Mouse (Mus musculus): ENCODE results near the gene Pgrmc2. TPM values are rescaled to one million over a fixed set of nuclear protein-coding genes. Genes with fewer than 3 reads are reported as not detected.

The Pgrmc2 gene
- polyA plus RNA-seq, 1 experiment from 2014 or later, result 44.4 TPM

- H3K27ac ChIP-seq, result no peak overlapping the region
- no peaks in the 10 kb centered on the region for H3K4me1 ChIP-seq
- no peaks in the 10 kb centered on the region for H3K27me3 ChIP-seq (ENCODE audit: insufficient read depth, poor library complexity, severe bottlenecking)
- no peaks in the 10 kb centered on the region for H3K9me3 ChIP-seq
- H3K4me3 ChIP-seq, result no peak overlapping the region
- DNase-seq (ENCODE audit: low spot score), result no peak
- peaks cover 26% of the 10 kb centered on the region for H3K36me3 ChIP-seq
- 82% methylated on average over 3 of the region's 3 CpGs for WGBS
Observed at GRCm38 (mm10) chr3:41061831-41062565, 20.8 kb downstream of the Pgrmc2 start.

GRCm38 (mm10) chr3:41059249-41059648 is 23.6 kb downstream of the Pgrmc2 start:
- no peaks in the 10 kb centered on the region for H3K9me3 ChIP-seq
- DNase-seq (ENCODE audit: low spot score), result no peak
- no peak overlapping the region for H3K27ac ChIP-seq
- 80% methylated on average over 3 of the region's 3 CpGs for WGBS
- H3K27me3 ChIP-seq (ENCODE audit: insufficient read depth, poor library complexity, severe bottlenecking), result no peaks in the 10 kb centered on the region
- no peaks in the 10 kb centered on the region for H3K4me1 ChIP-seq
- peaks cover 3% of the 10 kb centered on the region; the same call in 1 of the 2 replicates for H3K36me3 ChIP-seq
- H3K4me3 ChIP-seq, result no peak overlapping the region

GRCm38 (mm10) chr3:41058395-41058794 is 24.5 kb downstream of the Pgrmc2 start:
- no peaks in the 10 kb centered on the region for H3K27me3 ChIP-seq (ENCODE audit: insufficient read depth, poor library complexity, severe bottlenecking)
- H3K9me3 ChIP-seq, result no peaks in the 10 kb centered on the region
- 77% methylated on average over 2 of the region's 2 CpGs for WGBS
- DNase-seq (ENCODE audit: low spot score), result no peak
- no peaks in the 10 kb centered on the region for H3K36me3 ChIP-seq
- H3K27ac ChIP-seq, result no peak overlapping the region
- no peaks in the 10 kb centered on the region for H3K4me1 ChIP-seq
- H3K4me3 ChIP-seq, result no peak overlapping the region

- no peak for DNase-seq (ENCODE audit: low spot score)
- Histone ChIP-seq H3K27ac (no peak overlapping the region), H3K4me3 (no peak overlapping the region), H3K4me1 (no peaks in the 10 kb centered on the region), H3K36me3 (no peaks in the 10 kb centered on the region), H3K9me3 (no peaks in the 10 kb centered on the region), H3K27me3 (ENCODE audit: insufficient read depth, poor library complexity, severe bottlenecking) (no peaks in the 10 kb centered on the region)
- whole genome bisulfite sequencing, result 84% methylated on average over 3 of the region's 3 CpGs
Observed at GRCm38 (mm10) chr3:41053334-41053733, 29.5 kb downstream of the Pgrmc2 start.

- no peak for DNase-seq (ENCODE audit: low spot score)
- H3K4me1 ChIP-seq, result peaks cover 10% of the 10 kb centered on the region
- no peaks in the 10 kb centered on the region for H3K27me3 ChIP-seq (ENCODE audit: insufficient read depth, poor library complexity, severe bottlenecking)
- no peak overlapping the region for H3K4me3 ChIP-seq
- WGBS, result 82% methylated on average over 6 of the region's 6 CpGs
- no peaks in the 10 kb centered on the region for H3K36me3 ChIP-seq
- no peak overlapping the region for H3K27ac ChIP-seq
- no peaks in the 10 kb centered on the region for H3K9me3 ChIP-seq
Observed at GRCm38 (mm10) chr3:41047838-41048237, 35.0 kb downstream of the Pgrmc2 start.

- H3K9me3 ChIP-seq, result no peaks in the 10 kb centered on the region
- 37% methylated on average over 11 of the region's 11 CpGs for WGBS
- no peaks in the 10 kb centered on the region for H3K27me3 ChIP-seq (ENCODE audit: insufficient read depth, poor library complexity, severe bottlenecking)
- H3K36me3 ChIP-seq, result no peaks in the 10 kb centered on the region
- peaks cover 10% of the 10 kb centered on the region for H3K4me1 ChIP-seq
- H3K4me3 ChIP-seq, result no peak overlapping the region
- peak overlapping the region; percentile 10; the same call in 1 of the 2 replicates for H3K27ac ChIP-seq
- no peak for DNase-seq (ENCODE audit: low spot score)
Observed at GRCm38 (mm10) chr3:41043756-41044354, 39.0 kb downstream of the Pgrmc2 start.

- Histone ChIP-seq H3K27ac (no peak overlapping the region), H3K36me3 (no peaks in the 10 kb centered on the region), H3K9me3 (no peaks in the 10 kb centered on the region), H3K27me3 (ENCODE audit: insufficient read depth, poor library complexity, severe bottlenecking) (no peaks in the 10 kb centered on the region), H3K4me1 (peaks cover 10% of the 10 kb centered on the region), H3K4me3 (no peak overlapping the region)
- DNase-seq (ENCODE audit: low spot score), result no peak
- 77% methylated on average over 4 of the region's 4 CpGs for WGBS
Observed at GRCm38 (mm10) chr3:41042195-41042938, 40.5 kb downstream of the Pgrmc2 start.

- H3K9me3 ChIP-seq, result no peaks in the 10 kb centered on the region
- 78% methylated on average over 5 of the region's 5 CpGs for whole genome bisulfite sequencing
- no peak for DNase-seq (ENCODE audit: low spot score)
- H3K36me3 ChIP-seq, result no peaks in the 10 kb centered on the region
- H3K27me3 ChIP-seq (ENCODE audit: insufficient read depth, poor library complexity, severe bottlenecking), result no peaks in the 10 kb centered on the region
- H3K4me1 ChIP-seq, result peaks cover 10% of the 10 kb centered on the region
- no peak overlapping the region for H3K27ac ChIP-seq
- no peak overlapping the region for H3K4me3 ChIP-seq
Observed at GRCm38 (mm10) chr3:41041241-41041640, 41.6 kb downstream of the Pgrmc2 start.

- Histone ChIP-seq H3K9me3 (no peaks in the 10 kb centered on the region), H3K27me3 (ENCODE audit: insufficient read depth, poor library complexity, severe bottlenecking) (no peaks in the 10 kb centered on the region), H3K4me3 (no peak overlapping the region), H3K27ac (no peak overlapping the region), H3K36me3 (no peaks in the 10 kb centered on the region), H3K4me1 (no peaks in the 10 kb centered on the region)
- DNase-seq (ENCODE audit: low spot score), result no peak
- WGBS, result 76% methylated on average over 5 of the region's 5 CpGs
Observed at GRCm38 (mm10) chr3:41038297-41038916, 44.4 kb downstream of the Pgrmc2 start.

- H3K27ac ChIP-seq, result no peak overlapping the region
- H3K36me3 ChIP-seq, result no peaks in the 10 kb centered on the region
- no peak overlapping the region for H3K4me3 ChIP-seq
- no peaks in the 10 kb centered on the region for H3K4me1 ChIP-seq
- H3K27me3 ChIP-seq (ENCODE audit: insufficient read depth, poor library complexity, severe bottlenecking), result no peaks in the 10 kb centered on the region
- peak; percentile 47 for DNase-seq (ENCODE audit: low spot score)
- 79% methylated on average over 12 of the region's 12 CpGs for WGBS
- no peaks in the 10 kb centered on the region for H3K9me3 ChIP-seq
Observed at GRCm38 (mm10) chr3:41031286-41032210, 51.3 kb downstream of the Pgrmc2 start.

GRCm38 (mm10) chr3:41030705-41031104 is 52.1 kb downstream of the Pgrmc2 start:
- WGBS, result 85% methylated on average over 1 of the region's 1 CpGs
- Histone ChIP-seq H3K36me3 (no peaks in the 10 kb centered on the region), H3K4me3 (no peak overlapping the region), H3K4me1 (no peaks in the 10 kb centered on the region), H3K9me3 (no peaks in the 10 kb centered on the region), H3K27ac (no peak overlapping the region), H3K27me3 (ENCODE audit: insufficient read depth, poor library complexity, severe bottlenecking) (no peaks in the 10 kb centered on the region)
- no peak for DNase-seq (ENCODE audit: low spot score)

GRCm38 (mm10) chr3:41021980-41022379 is 60.9 kb downstream of the Pgrmc2 start:
- H3K9me3 ChIP-seq, result no peaks in the 10 kb centered on the region
- H3K4me1 ChIP-seq, result no peaks in the 10 kb centered on the region
- H3K36me3 ChIP-seq, result no peaks in the 10 kb centered on the region
- H3K27ac ChIP-seq, result no peak overlapping the region
- peak; percentile 43 for DNase-seq (ENCODE audit: low spot score)
- 61% methylated on average over 6 of the region's 6 CpGs for WGBS
- H3K4me3 ChIP-seq, result no peak overlapping the region
- no peaks in the 10 kb centered on the region for H3K27me3 ChIP-seq (ENCODE audit: insufficient read depth, poor library complexity, severe bottlenecking)
